Mouse (Mus musculus) bone marrow, adult 2 months (tissue): ENCODE data around the gene Ankrd55.

Experiments
- CTCF ChIP-seq: fragments of 200-500 bp; IDR thresholded peaks from 2 replicates; pipeline ENCODE4 v1.5.1; 2011; ENCODE audit warnings: low read length, control low read depth; ENCODE audit not compliant: control insufficient read depth, insufficient read depth
- POLR2A ChIP-seq: fragments of 200-500 bp; IDR thresholded peaks from 2 replicates; pipeline ENCODE4 v1.6.1; 2011; ENCODE audit warnings: low read depth, mild to moderate bottlenecking, control low read depth, low read length, borderline replicate concordance; ENCODE audit not compliant: control insufficient read depth

DNA sequence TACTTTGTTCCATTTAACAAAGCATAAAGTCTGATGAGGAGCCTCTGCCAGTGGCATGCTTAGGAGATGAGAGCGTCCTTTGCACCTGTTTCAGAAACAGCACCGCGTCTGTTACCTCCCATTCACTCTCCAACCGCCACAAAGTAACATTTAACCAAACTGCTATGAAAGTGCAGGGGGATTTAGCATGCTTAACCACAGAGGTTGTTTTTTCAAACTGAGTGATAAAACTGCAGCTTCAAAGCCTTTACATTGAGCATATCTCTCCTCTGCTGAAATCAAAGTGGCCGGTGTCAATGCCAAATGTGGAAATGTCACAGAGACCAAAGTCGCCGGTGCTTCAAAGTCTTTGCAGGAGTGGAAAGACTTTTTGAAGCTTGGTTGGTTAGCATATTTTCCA is 136.4 kb downstream of the Ankrd55 start:
- TF ChIP-seq CTCF: no peak
- TF ChIP-seq POLR2A: no peak
